Mouse (Mus musculus) urinary bladder, postnatal 36 days (tissue): ENCODE results near the gene Sephs2.

Experiments
- DNase-seq, 2 experiments: peaks; one replicate each; pipeline ENCODE4 v3.0.0; 2022; ENCODE audit warnings: low spot score in 2 of 2, mixed read lengths in 1 of 2

Sephs2 gene

GRCm38 (mm10) chr7:127273925-127274789 is at the start of gene Sephs2:
Sephs2 (minus strand) TSS chr7:127274055.
- peak; percentile 95 to 97 for DNase-seq

GRCm38 (mm10) chr7:127322085-127322484 is 48.2 kb upstream of the Sephs2 start:
- no peak for DNase-seq

GRCm38 (mm10) chr7:127321106-127321505 is 47.3 kb upstream of the Sephs2 start:
- DNase-seq, result no peak

GRCm38 (mm10) chr7:127313912-127314311 is 40.1 kb upstream of the Sephs2 start:
- no peak for DNase-seq

GRCm38 (mm10) chr7:127309951-127310350 is 36.1 kb upstream of the Sephs2 start:
- no peak for DNase-seq

GRCm38 (mm10) chr7:127308887-127309286 is 35.0 kb upstream of the Sephs2 start:
- DNase-seq, result peak; percentile 23 to 28

- DNase-seq, result no peak
Measured at GRCm38 (mm10) chr7:127308431-127308830, 34.6 kb upstream of the Sephs2 start.

- DNase-seq, result no peak
Measured at GRCm38 (mm10) chr7:127297586-127298193, 23.8 kb upstream of the Sephs2 start.

GRCm38 (mm10) chr7:127296786-127297555 is 23.1 kb upstream of the Sephs2 start:
- DNase-seq, result no peak

GRCm38 (mm10) chr7:127296098-127296497 is 22.2 kb upstream of the Sephs2 start, which contains the start of gene Itgal:
Itgal (plus strand) TSS chr7:127296260.
- no peak for DNase-seq

- no peak for DNase-seq
Measured at GRCm38 (mm10) chr7:127290142-127290541, 16.3 kb upstream of the Sephs2 start.

- no peak for DNase-seq
Measured at GRCm38 (mm10) chr7:127289306-127289705, 15.5 kb upstream of the Sephs2 start.

- no peak for DNase-seq
Measured at GRCm38 (mm10) chr7:127287940-127288339, 14.1 kb upstream of the Sephs2 start.

GRCm38 (mm10) chr7:127285154-127285553 is 11.3 kb upstream of the Sephs2 start:
- no peak for DNase-seq

GRCm38 (mm10) chr7:127282190-127282589 is 8.3 kb upstream of the Sephs2 start:
- DNase-seq, result no peak

- no peak for DNase-seq
Measured at GRCm38 (mm10) chr7:127281114-127281513, 7.3 kb upstream of the Sephs2 start.

- DNase-seq, result no peak
Measured at GRCm38 (mm10) chr7:127280092-127280491, 6.2 kb upstream of the Sephs2 start.

- DNase-seq, result no peak
Measured at GRCm38 (mm10) chr7:127278311-127278710, 4.5 kb upstream of the Sephs2 start.

GRCm38 (mm10) chr7:127276519-127276961 is 2.7 kb upstream of the Sephs2 start:
- no peak for DNase-seq

GRCm38 (mm10) chr7:127273118-127273923 is 534 bp downstream of the Sephs2 start:
- no peak for DNase-seq

GRCm38 (mm10) chr7:127272566-127272965 is 1.3 kb downstream of the Sephs2 start:
- DNase-seq, result peak in 1 of 2 experiments; percentile 43
